Mouse (Mus musculus) adrenal gland, postnatal 10 days (tissue): ENCODE measurements around the gene Cd80. TPM values are rescaled to one million over a fixed set of nuclear protein-coding genes. Genes with fewer than 3 reads are reported as not detected.
"Not testable (repeated sequence)": the region's sequence is repeated elsewhere in the genome, so short reads cannot be mapped to it uniquely, and the experiment has no call there.

Source experiments
- DNase-seq: peaks from one replicate; pipeline ENCODE4 v3.0.0; 2021; ENCODE audit warnings: mixed read lengths
- long read RNA-seq, 2 experiments: library from polyadenylated mRNA; stranded (forward); transcript quantifications; one replicate each; pipeline ENCODE4 v2.0.0; 2021
- total RNA-seq, 2 experiments: library from RNA; stranded (reverse); gene quantifications; 2 replicates each; pipeline ENCODE4 v1.2.3; 2021

The Cd80 gene
- total RNA-seq: under 1 TPM; 0.73 to 0.96 TPM
- long read RNA-seq, experiment 1: 0 reads
- long read RNA-seq, experiment 2: 0 reads

GRCm38 (mm10) chr16:38455511-38456418, at the start of gene Cd80:
TSS of gene Cd80 (plus strand) at chr16:38455561.
- DNase-seq: no peak

- no peak for DNase-seq
Measured at GRCm38 (mm10) chr16:38406293-38406692, 49.1 kb upstream of the Cd80 start.

- no peak for DNase-seq
Measured at GRCm38 (mm10) chr16:38406708-38407107, 48.7 kb upstream of the Cd80 start.

- DNase-seq: no peak
Measured at GRCm38 (mm10) chr16:38407584-38407983, 47.8 kb upstream of the Cd80 start.

- no peak for DNase-seq
Measured at GRCm38 (mm10) chr16:38408416-38408815, 46.9 kb upstream of the Cd80 start.

GRCm38 (mm10) chr16:38414953-38415352, 40.4 kb upstream of the Cd80 start:
- DNase-seq: no peak

- no peak for DNase-seq
Measured at GRCm38 (mm10) chr16:38425374-38425773, 30.0 kb upstream of the Cd80 start.

GRCm38 (mm10) chr16:38425799-38426198, 29.6 kb upstream of the Cd80 start:
- no peak for DNase-seq

GRCm38 (mm10) chr16:38431446-38432185, 23.7 kb upstream of the Cd80 start:
- DNase-seq: peak; percentile 36

GRCm38 (mm10) chr16:38432498-38433425, 22.6 kb upstream of the Cd80 start, which contains the start of gene Pla1a:
TSS of gene Pla1a (minus strand) at chr16:38433145.
- peak; percentile 49 for DNase-seq

- no peak for DNase-seq
Measured at GRCm38 (mm10) chr16:38433514-38433913, 21.8 kb upstream of the Cd80 start.

- peak; percentile 42 for DNase-seq
Measured at GRCm38 (mm10) chr16:38434295-38434795, 21.0 kb upstream of the Cd80 start.

GRCm38 (mm10) chr16:38439190-38439589, 16.2 kb upstream of the Cd80 start:
- DNase-seq: no peak

- DNase-seq: no peak
Measured at GRCm38 (mm10) chr16:38440403-38440802, 15.0 kb upstream of the Cd80 start.

GRCm38 (mm10) chr16:38441611-38442010, 13.8 kb upstream of the Cd80 start:
- no peak for DNase-seq

- no peak for DNase-seq
Measured at GRCm38 (mm10) chr16:38442216-38442615, 13.1 kb upstream of the Cd80 start.

GRCm38 (mm10) chr16:38443721-38444464, 11.5 kb upstream of the Cd80 start:
- DNase-seq: no peak

- no peak for DNase-seq
Measured at GRCm38 (mm10) chr16:38445046-38445445, 10.3 kb upstream of the Cd80 start.

GRCm38 (mm10) chr16:38445576-38445975, 9.8 kb upstream of the Cd80 start:
- no peak for DNase-seq

- not testable (repeated sequence) for DNase-seq
Measured at GRCm38 (mm10) chr16:38446141-38446540, 9.2 kb upstream of the Cd80 start.

GRCm38 (mm10) chr16:38447366-38447765, 8.0 kb upstream of the Cd80 start:
- no peak for DNase-seq
